Mouse (Mus musculus): Measurements from ENCODE around the gene Ccdc60. TPM values are rescaled to one million over a fixed set of nuclear protein-coding genes. Genes with fewer than 3 reads are reported as not detected.

The Ccdc60 gene
- 0.85 TPM in 1 of 2 replicates, not detected in the other for polyA plus RNA-seq (2011; ENCODE audit: insufficient read depth, insufficient read length, low replicate concordance, missing spikeins)

GRCm38 (mm10) chr5:116288849-116289570 lies at the start of gene Ccdc60:
Gene Ccdc60 (minus strand): TSS chr5:116288985.
- Histone ChIP-seq H3K27ac (ENCODE audit: control insufficient read depth, insufficient read depth, low read depth, low read length, poor library complexity) (no peak within 1 kb of the TSS), H3K4me3 (replicated peaks; ENCODE audit: control insufficient read depth, low read depth, low read length) (no peak within 1 kb of the TSS), H3K4me1 (ENCODE audit: control insufficient read depth, insufficient read depth, low read length) (no peaks in the 10 kb centered on the region)
- 2% methylated on average over 28 of the region's 28 CpGs for WGBS
- TF ChIP-seq POLR2A (IDR thresholded peaks at IDR 0.05; ENCODE audit: borderline replicate concordance, control insufficient read depth, low read depth, low read length) (no peak), CTCF (IDR thresholded peaks at IDR 0.05; ENCODE audit: control insufficient read depth, insufficient read depth, low read length) (no peak)

GRCm38 (mm10) chr5:116336191-116336590 lies 47.4 kb upstream of the Ccdc60 start:
- H3K4me1 ChIP-seq (ENCODE audit: control insufficient read depth, insufficient read depth, low read length), result no peaks in the 10 kb centered on the region

GRCm38 (mm10) chr5:116328911-116329310 lies 40.1 kb upstream of the Ccdc60 start:
- Histone ChIP-seq H3K4me3 (replicated peaks; ENCODE audit: control insufficient read depth, low read depth, low read length) (no peak overlapping the region), H3K4me1 (ENCODE audit: control insufficient read depth, insufficient read depth, low read length) (no peaks in the 10 kb centered on the region), H3K27ac (ENCODE audit: control insufficient read depth, insufficient read depth, low read depth, low read length, poor library complexity) (no peak overlapping the region)
- WGBS, result 83% methylated on average over 4 of the region's 4 CpGs
- no peak for TF ChIP-seq POLR2A (IDR thresholded peaks at IDR 0.05; ENCODE audit: borderline replicate concordance, control insufficient read depth, low read depth, low read length)
- no peak for TF ChIP-seq CTCF (IDR thresholded peaks at IDR 0.05; ENCODE audit: control insufficient read depth, insufficient read depth, low read length)

More at GRCm38 (mm10) chr5:116336191-116336590, 47.4 kb upstream of the Ccdc60 start:
- Histone ChIP-seq H3K4me3 (replicated peaks; ENCODE audit: control insufficient read depth, low read depth, low read length) (no peak overlapping the region), H3K27ac (ENCODE audit: control insufficient read depth, insufficient read depth, low read depth, low read length, poor library complexity) (no peak overlapping the region)
- no peak for TF ChIP-seq POLR2A (IDR thresholded peaks at IDR 0.05; ENCODE audit: borderline replicate concordance, control insufficient read depth, low read depth, low read length)
- no peak for TF ChIP-seq CTCF (IDR thresholded peaks at IDR 0.05; ENCODE audit: control insufficient read depth, insufficient read depth, low read length)

- no peak for TF ChIP-seq CTCF (IDR thresholded peaks at IDR 0.05; ENCODE audit: control insufficient read depth, insufficient read depth, low read length)
- TF ChIP-seq POLR2A (IDR thresholded peaks at IDR 0.05; ENCODE audit: borderline replicate concordance, control insufficient read depth, low read depth, low read length), result no peak
- 71% methylated on average over 5 of the region's 5 CpGs for WGBS
- Histone ChIP-seq H3K4me1 (ENCODE audit: control insufficient read depth, insufficient read depth, low read length) (no peaks in the 10 kb centered on the region), H3K27ac (ENCODE audit: control insufficient read depth, insufficient read depth, low read depth, low read length, poor library complexity) (no peak overlapping the region), H3K4me3 (replicated peaks; ENCODE audit: control insufficient read depth, low read depth, low read length) (no peak overlapping the region)
These were observed 34.6 kb upstream of the Ccdc60 start for GRCm38 (mm10) chr5:116323401-116323800.

- Histone ChIP-seq H3K4me1 (ENCODE audit: control insufficient read depth, insufficient read depth, low read length) (no peaks in the 10 kb centered on the region), H3K4me3 (replicated peaks; ENCODE audit: control insufficient read depth, low read depth, low read length) (no peak overlapping the region), H3K27ac (ENCODE audit: control insufficient read depth, insufficient read depth, low read depth, low read length, poor library complexity) (no peak overlapping the region)
- TF ChIP-seq POLR2A (IDR thresholded peaks at IDR 0.05; ENCODE audit: borderline replicate concordance, control insufficient read depth, low read depth, low read length), result no peak
- TF ChIP-seq CTCF (IDR thresholded peaks at IDR 0.05; ENCODE audit: control insufficient read depth, insufficient read depth, low read length), result no peak
- 60% methylated on average over 15 of the region's 15 CpGs for WGBS
These were observed 33.7 kb upstream of the Ccdc60 start for GRCm38 (mm10) chr5:116322365-116323027.

- Histone ChIP-seq H3K4me1 (ENCODE audit: control insufficient read depth, insufficient read depth, low read length) (no peaks in the 10 kb centered on the region), H3K4me3 (replicated peaks; ENCODE audit: control insufficient read depth, low read depth, low read length) (no peak overlapping the region), H3K27ac (ENCODE audit: control insufficient read depth, insufficient read depth, low read depth, low read length, poor library complexity) (no peak overlapping the region)
- no peak for TF ChIP-seq POLR2A (IDR thresholded peaks at IDR 0.05; ENCODE audit: borderline replicate concordance, control insufficient read depth, low read depth, low read length)
- TF ChIP-seq CTCF (IDR thresholded peaks at IDR 0.05; ENCODE audit: control insufficient read depth, insufficient read depth, low read length), result no peak
- WGBS, result 83% methylated on average over 8 of the region's 8 CpGs
These were observed 24.9 kb upstream of the Ccdc60 start for GRCm38 (mm10) chr5:116313711-116314110.

- Histone ChIP-seq H3K27ac (ENCODE audit: control insufficient read depth, insufficient read depth, low read depth, low read length, poor library complexity) (no peak overlapping the region), H3K4me1 (ENCODE audit: control insufficient read depth, insufficient read depth, low read length) (no peaks in the 10 kb centered on the region), H3K4me3 (replicated peaks; ENCODE audit: control insufficient read depth, low read depth, low read length) (no peak overlapping the region)
- 30% methylated on average over 15 of the region's 15 CpGs for WGBS
- TF ChIP-seq CTCF (IDR thresholded peaks at IDR 0.05; ENCODE audit: control insufficient read depth, insufficient read depth, low read length), result no peak
- no peak for TF ChIP-seq POLR2A (IDR thresholded peaks at IDR 0.05; ENCODE audit: borderline replicate concordance, control insufficient read depth, low read depth, low read length)
These were observed 23.4 kb upstream of the Ccdc60 start for GRCm38 (mm10) chr5:116312111-116312737.

- no peak overlapping the region for H3K27ac ChIP-seq (ENCODE audit: control insufficient read depth, insufficient read depth, low read depth, low read length, poor library complexity)
- TF ChIP-seq CTCF (IDR thresholded peaks at IDR 0.05; ENCODE audit: control insufficient read depth, insufficient read depth, low read length) (no peak), POLR2A (IDR thresholded peaks at IDR 0.05; ENCODE audit: borderline replicate concordance, control insufficient read depth, low read depth, low read length) (no peak)
- no peak overlapping the region for H3K4me3 ChIP-seq (replicated peaks; ENCODE audit: control insufficient read depth, low read depth, low read length)
- H3K4me1 ChIP-seq (ENCODE audit: control insufficient read depth, insufficient read depth, low read length), result no peaks in the 10 kb centered on the region
- WGBS, result 88% methylated on average over 6 of the region's 6 CpGs
These were observed 22.9 kb upstream of the Ccdc60 start for GRCm38 (mm10) chr5:116311636-116312035.
